In the genomic region with DNA sequence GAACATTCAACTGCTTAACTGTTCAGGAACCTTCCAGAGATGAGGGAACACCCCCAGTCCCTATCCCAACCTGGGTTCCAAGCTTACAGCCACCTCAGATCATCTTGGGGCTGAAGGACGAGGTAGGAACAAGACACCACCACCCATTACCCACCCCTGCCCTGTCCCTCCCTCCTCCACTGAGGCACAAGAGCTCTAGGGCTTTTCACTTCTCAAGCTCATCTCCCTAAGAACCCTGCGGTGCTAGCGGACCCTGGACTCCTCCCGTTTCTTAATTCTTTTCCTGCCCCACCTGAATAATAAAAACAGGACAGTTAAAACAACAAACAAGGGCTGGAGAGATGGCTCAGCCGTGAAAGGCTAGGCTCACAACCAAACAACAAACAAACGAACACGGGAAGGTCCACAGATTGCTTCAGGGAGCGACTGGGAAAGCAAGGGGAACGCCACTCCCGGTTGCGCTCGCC, we compare ENCODE assay signal across 8 mouse cellular contexts. TPM values are rescaled to one million over a fixed set of nuclear protein-coding genes. Genes with fewer than 3 reads are reported as not detected.
DNase-seq lines count a peak whose midpoint lies in the region; ATAC-seq lines count a peak whose summit lies in the region.

No protein-coding gene starts in this region.

- H3K9me3 ChIP-seq in forebrain, embryonic 12.5 days = 0 out of 2 replicates have a peak, but pooled peaks cover 4% of the 10 kb centered on the region
- H3K9me3 ChIP-seq in midbrain, embryonic 15.5 days = no peaks in the 10 kb centered on the region

- DNase-seq in kidney, adult 18-20 months = peak; percentile 56
- no peak for DNase-seq in kidney, postnatal 36 days
- DNase-seq in MN1 (ENCODE audit: low spot score) = peak; percentile 9
- DNase-seq in large intestine, adult 2 months (ENCODE audit: low read depth, low spot score) = peak; percentile 14
- no peak for DNase-seq in left cerebral cortex, postnatal 4 days
- no peak for DNase-seq in cerebellum, adult 9-11 months

- ATAC-seq in forebrain, embryonic 12.5 days (ENCODE audit: low FRiP score) = no peak
- ATAC-seq in midbrain, embryonic 15.5 days (replicated peaks) = no peak

- H3K36me3 ChIP-seq in forebrain, embryonic 12.5 days (replicated peaks) = no peaks in the 10 kb centered on the region
- no peaks in the 10 kb centered on the region for H3K36me3 ChIP-seq in midbrain, embryonic 15.5 days (replicated peaks)

- peaks cover 42% of the 10 kb centered on the region for H3K27me3 ChIP-seq in forebrain, embryonic 12.5 days
- H3K27me3 ChIP-seq in midbrain, embryonic 15.5 days (replicated peaks) = peaks cover 31% of the 10 kb centered on the region

- intact Hi-C loops in left cerebral cortex, postnatal 4 days (cut with DNase I) = no loop called here

- peak overlapping the region; percentile 97 for H3K4me2 ChIP-seq in forebrain, embryonic 12.5 days
- H3K4me2 ChIP-seq in midbrain, embryonic 15.5 days = peak overlapping the region; percentile 96

- peaks cover 8% of the 10 kb centered on the region for H3K4me1 ChIP-seq in forebrain, embryonic 12.5 days
- peaks cover 12% of the 10 kb centered on the region for H3K4me1 ChIP-seq in midbrain, embryonic 15.5 days

- H3K4me3 ChIP-seq in forebrain, embryonic 12.5 days (replicated peaks) = peak overlapping the region; percentile 56
- peak overlapping the region; percentile 46 for H3K4me3 ChIP-seq in midbrain, embryonic 15.5 days

- H3K27ac ChIP-seq in forebrain, embryonic 12.5 days = no peak overlapping the region
- no peak overlapping the region for H3K27ac ChIP-seq in midbrain, embryonic 15.5 days

- WGBS in forebrain, embryonic 12.5 days = 2% methylated on average over 12 of the region's 12 CpGs
- under 1% methylated on average over 12 of the region's 12 CpGs for WGBS in large intestine, adult 2 months
- 3% methylated on average over 12 of the region's 12 CpGs for WGBS in midbrain, embryonic 15.5 days

- peak overlapping the region; percentile 59 for H3K9ac ChIP-seq in forebrain, embryonic 12.5 days
- H3K9ac ChIP-seq in midbrain, embryonic 15.5 days = peak overlapping the region; percentile 52

RNA-seq across cellular contexts. Expression of gene Parp14, which starts 0.7 kb away (rescaled TPM):
- 0.15 and 0.28 TPM in 2 replicates for polyA plus RNA-seq in forebrain, embryonic 12.5 days (2016; fragmentation: Nextera tagmentation; extraction: Ambion mirVana)
- polyA plus RNA-seq in large intestine, adult 2 months (2012; rRNA removed) = 14.1 and 21.4 TPM in 2 replicates
- polyA plus RNA-seq in midbrain, embryonic 15.5 days (2015; fragmentation: Nextera tagmentation; extraction: Ambion mirVana) = 0.49 and 0.72 TPM in 2 replicates
- total RNA-seq in left cerebral cortex, postnatal 4 days (2021) = 1 to 10 TPM in 1 of 2 experiments, under 1 TPM in 1; 0.60 to 1.3 TPM

Comparison
In these comparisons a context has a peak if more than half of its experiments do, and no peak if none do; other contexts are left out.
1. DNase-seq: peak in kidney, adult 18-20 months (single experiment), MN1 (single experiment) and large intestine, adult 2 months (single experiment); none in kidney, postnatal 36 days (0 of 2), left cerebral cortex, postnatal 4 days (single experiment) and cerebellum, adult 9-11 months (single experiment).